Mouse (Mus musculus): ENCODE measurements at regions not wholly inside any gene's neighbourhood (a gene's known extent, or its start where the extent isn't known, plus 50 kb on each side); places are given as distances from the start of the nearest gene placed in this dataset.

- TF ChIP-seq POLR2A (IDR thresholded peaks at IDR 0.05; ENCODE audit: borderline replicate concordance, control insufficient read depth, low read depth, low read length) (no peak), CTCF (IDR thresholded peaks at IDR 0.05; ENCODE audit: control insufficient read depth, insufficient read depth, low read length) (no peak)
These were observed 212.7 kb upstream of the Nabp1 start for GRCm38 (mm10) chr1:51690878-51691277.
